Mouse (Mus musculus) lung, postnatal 10 days (tissue): ENCODE results near the gene Cryba4.

ENCODE experiments used
- DNase-seq: peaks from one replicate; pipeline ENCODE4 v3.0.0; 2021

The Cryba4 gene

DNA sequence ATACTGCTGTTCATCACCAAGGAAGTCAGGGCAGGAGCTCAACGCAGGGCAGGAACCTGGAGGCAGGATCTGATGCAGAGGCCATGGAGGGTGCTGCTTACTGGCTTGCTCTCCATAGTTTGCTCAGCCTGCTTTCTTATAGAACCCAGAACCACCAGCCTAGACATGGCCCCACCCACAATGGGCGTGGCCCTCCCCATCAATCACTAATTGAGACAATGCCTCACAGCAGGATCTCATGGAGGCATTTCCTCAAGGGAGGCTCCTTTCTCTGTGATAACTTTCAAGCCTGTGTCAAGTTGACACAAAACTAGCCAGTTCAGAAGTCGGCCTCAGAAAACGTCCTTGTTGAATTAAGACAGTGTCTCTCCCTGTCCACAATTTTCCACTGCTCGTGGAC is 16.5 kb downstream of the Cryba4 start:
- no peak for DNase-seq

- DNase-seq, result no peak
Measured at GRCm38 (mm10) chr5:112228240-112229076, 23.9 kb downstream of the Cryba4 start.

GRCm38 (mm10) chr5:112227898-112228239 is 24.4 kb downstream of the Cryba4 start:
- no peak for DNase-seq

DNA sequence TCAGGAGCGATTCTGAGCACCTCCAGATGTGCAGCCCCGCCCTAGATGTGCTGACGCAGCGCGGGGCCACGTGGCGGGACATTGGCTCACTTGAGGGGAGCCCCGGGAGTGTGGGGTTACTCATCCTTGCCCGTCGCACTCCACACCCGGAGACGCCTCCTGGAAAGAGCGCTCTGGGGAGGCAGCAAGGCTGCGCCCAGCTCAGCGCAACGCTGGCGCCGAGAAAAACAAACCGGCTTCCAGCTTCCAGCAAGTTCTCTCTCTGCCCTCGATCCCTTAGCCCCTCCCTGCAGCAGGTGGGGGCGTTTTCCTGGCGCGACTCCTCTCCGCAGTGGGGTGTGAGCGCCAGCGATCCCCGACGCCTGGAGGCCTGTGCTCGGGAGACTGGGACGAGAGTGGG is 25.0 kb downstream of the Cryba4 start:
- DNase-seq, result no peak

DNA sequence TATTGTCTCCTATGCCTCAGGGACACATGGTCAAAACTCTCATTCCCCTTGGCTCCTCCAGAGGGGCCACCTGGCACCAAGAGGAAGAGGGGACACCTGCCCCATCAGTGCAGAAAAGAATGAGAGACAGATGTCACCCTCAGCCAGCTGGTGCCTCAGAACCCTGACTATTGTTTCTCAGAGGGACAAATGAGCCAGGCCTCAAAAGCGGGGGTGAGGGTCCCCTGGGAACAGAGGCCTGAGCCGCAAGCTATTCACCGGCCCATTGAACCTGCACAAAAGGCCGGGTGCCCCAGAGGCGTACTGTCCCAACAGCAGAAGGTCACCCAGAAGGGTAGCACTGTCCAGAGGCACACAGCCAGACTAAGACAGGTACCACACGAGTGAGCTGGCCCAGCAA is 26.7 kb downstream of the Cryba4 start:
- no peak for DNase-seq

DNA sequence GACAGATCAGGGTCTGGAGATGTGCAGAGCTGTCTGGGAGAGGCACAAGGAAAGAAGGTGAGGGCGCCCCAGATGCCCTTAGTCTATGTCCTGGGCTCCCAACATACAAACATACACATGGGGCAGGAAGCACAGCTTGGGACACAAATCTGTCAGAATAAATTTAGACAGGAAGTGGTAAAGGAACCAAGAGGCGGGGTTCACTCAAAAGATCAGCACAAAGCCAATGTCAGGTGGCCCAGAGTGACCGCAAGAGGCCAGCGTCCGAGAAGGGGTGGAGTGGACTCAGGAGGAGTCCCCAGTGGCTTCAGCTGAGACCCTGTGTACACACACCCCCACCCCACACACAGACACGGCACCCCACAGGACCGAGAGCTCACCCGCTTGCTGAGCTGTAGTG is 32.1 kb downstream of the Cryba4 start:
- DNase-seq, result peak; percentile 21

- peak; percentile 46 for DNase-seq
Measured at GRCm38 (mm10) chr5:112219398-112219797, 32.9 kb downstream of the Cryba4 start.

GRCm38 (mm10) chr5:112218679-112219078 is 33.6 kb downstream of the Cryba4 start:
- no peak for DNase-seq

- no peak for DNase-seq
Measured at GRCm38 (mm10) chr5:112217031-112217430, 35.3 kb downstream of the Cryba4 start.

- no peak for DNase-seq
Measured at GRCm38 (mm10) chr5:112216335-112216734, 36.0 kb downstream of the Cryba4 start.

DNA sequence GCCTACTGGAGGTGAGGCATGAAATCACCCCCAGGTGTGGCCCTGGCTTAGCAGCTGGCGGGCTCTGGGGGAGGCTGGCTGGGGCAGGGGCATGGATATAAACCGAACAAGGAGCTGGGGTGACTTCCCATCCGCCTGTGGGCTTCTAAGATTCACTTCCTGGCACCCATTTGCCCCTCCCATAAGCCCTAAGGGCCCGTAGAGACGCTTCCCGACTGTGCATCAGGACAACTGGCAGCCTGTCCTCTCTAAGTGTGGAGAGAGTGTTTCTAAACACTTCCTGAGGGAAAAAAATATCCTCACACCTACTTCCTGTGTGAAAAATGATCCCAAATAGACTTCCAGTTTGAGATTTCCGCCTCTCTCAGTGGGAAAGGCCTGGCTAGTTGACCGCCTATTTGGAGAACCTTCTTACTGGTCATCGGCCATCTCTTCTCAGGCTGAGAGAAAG is 36.5 kb downstream of the Cryba4 start:
- peak; percentile 45 for DNase-seq

- peak; percentile 18 for DNase-seq
Measured at GRCm38 (mm10) chr5:112215291-112215751, 37.0 kb downstream of the Cryba4 start.

DNA sequence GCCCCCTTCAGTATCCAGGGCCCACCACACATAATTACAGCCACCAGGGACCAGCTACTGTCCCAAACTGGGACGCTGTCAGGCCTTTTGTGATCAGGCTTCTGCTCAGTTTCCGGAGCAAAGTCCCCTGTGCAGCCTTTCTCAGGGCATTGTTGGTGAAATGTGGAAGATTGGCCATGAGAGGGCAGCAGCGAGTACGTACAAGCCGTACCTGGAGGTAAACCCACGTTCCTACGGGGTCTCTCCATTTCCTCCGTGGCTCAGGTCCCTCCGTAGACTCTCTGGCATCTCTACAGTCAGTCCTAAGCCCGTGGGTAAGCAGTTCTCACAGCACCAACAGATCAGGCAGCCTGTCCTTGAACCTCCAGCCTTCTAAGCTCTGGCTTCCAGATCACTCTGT is 37.9 kb downstream of the Cryba4 start:
- peak; percentile 69 for DNase-seq

GRCm38 (mm10) chr5:112213331-112214240 is 38.7 kb downstream of the Cryba4 start:
- no peak for DNase-seq

GRCm38 (mm10) chr5:112212711-112213264 is 39.5 kb downstream of the Cryba4 start:
- no peak for DNase-seq

DNA sequence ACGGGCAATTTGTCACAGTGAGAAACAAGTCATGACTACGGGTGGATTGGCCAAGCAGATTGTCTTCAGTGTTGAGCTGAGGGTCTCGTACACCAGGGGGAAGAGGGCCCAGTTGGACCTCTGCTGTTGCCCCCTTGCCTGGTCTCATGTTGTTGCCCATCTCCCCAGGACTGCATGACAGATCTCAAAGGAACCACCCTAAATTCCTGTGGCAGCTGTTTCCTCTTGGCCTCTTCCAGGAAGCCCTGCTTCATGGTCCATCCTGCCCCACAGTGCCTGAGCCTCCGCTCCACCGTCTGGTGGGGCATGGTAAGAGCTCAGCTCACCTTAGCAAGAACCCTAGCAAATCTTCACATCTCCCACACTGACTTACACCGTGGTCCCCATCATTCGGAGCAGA is 40.4 kb downstream of the Cryba4 start:
- DNase-seq, result no peak

DNA sequence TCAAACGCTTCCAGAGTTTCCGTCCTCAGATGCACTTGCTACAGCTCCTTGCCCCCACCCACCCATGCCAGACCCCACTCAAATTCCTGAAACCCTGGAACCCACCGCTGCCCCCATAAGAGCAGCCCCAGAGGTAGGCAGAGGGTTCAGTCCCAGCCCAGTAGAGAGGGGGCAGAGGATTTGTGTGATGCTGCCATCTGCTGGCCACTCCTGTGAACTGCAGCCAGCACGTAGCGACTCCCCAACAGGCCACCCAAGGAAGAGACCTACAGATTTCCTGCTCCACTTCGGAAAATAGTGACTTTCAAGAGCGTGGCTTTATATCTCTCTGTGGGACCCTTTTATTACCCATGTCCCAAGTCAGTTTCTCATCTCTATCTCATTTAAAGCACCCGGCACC is 42.2 kb downstream of the Cryba4 start:
- peak; percentile 62 for DNase-seq

DNA sequence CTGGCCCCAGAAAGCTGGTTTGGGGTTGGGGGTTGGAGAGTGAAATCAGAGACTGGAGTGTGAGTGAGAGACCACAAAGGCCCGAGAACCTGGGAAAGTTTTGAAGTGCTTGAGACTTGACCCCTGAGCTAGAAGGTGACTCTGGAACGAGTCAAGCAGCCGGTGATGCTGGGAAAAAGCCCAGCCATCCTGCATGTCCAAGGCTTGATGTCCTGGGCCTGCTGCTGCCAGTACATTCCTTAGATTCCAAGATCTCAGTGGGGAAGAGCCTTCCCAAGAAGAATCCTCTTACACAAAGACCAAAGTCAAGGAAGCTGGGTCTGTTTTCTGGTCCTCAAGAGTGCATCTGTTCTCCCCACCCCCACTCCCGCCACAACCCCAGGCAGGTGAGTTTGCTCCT is 44.0 kb downstream of the Cryba4 start:
- DNase-seq, result no peak

DNA sequence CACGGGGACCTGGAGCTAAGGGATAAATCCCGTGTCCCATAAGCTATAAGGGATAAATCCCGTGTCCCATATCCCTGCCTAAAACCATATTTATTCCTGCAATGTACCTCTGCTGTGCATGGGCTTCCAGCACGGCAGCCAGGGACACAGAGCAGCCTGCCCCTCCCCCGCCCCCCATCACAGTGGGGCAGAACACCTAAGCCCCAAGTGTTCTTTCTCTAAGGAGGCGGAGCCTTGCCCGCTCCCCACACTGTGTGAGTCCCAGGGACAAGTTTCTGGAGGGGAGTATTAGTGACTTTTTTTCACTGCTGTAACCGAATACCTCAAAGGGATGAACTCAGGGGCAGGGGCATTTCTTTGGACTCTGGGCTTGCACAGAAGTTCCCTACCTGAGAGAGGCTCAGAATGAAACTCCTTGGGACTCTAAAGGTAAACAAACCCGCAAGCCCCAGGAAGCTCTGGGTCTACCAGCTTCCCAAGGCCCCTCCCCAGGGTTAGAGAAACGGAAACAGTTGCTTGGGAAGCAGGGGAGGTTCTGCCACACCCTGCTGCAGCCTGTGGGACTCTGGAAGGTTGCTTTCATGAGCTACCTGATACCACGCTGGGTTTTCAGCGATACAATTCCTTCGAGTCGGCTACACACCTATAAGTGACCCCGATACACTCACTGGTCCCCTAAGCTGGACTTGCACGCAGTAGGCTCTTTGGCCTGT is 45.6 kb downstream of the Cryba4 start:
- no peak for DNase-seq

- no peak for DNase-seq
Measured at GRCm38 (mm10) chr5:112199656-112200055, 52.7 kb downstream of the Cryba4 start.
